Mouse (Mus musculus) forebrain, embryonic 16.5 days (tissue): ENCODE measurements around the gene Apol11b. TPM values are rescaled to one million over a fixed set of nuclear protein-coding genes. Genes with fewer than 3 reads are reported as not detected.
"Not testable (repeated sequence)": the region's sequence is repeated elsewhere in the genome, so short reads cannot be mapped to it uniquely, and the experiment has no call there.

Source experiments
- ATAC-seq: fragments of 200-750 bp; cut with Nextera tagmentation; 2 replicates; pipeline ENCODE4 v1.8.0; 2017; ENCODE audit warnings: mild to moderate bottlenecking, moderate library complexity
- H3K27ac ChIP-seq: fragments of 300-500 bp; sonication (generic); 2 replicates; pipeline ENCODE4 v1.5.1; 2014; ENCODE audit warnings: low read length, control low read depth
- H3K27me3 ChIP-seq: fragments of 300-500 bp; sonication (generic); replicated peaks from 2 replicates; pipeline ENCODE4 v1.6.1; 2014; ENCODE audit warnings: low read length; ENCODE audit not compliant: control insufficient read depth, insufficient read depth
- H3K36me3 ChIP-seq: fragments of 300-500 bp; sonication (generic); 2 replicates; pipeline ENCODE4 v1.6.1; 2014; ENCODE audit not compliant: control insufficient read depth, insufficient read depth
- H3K4me1 ChIP-seq: fragments of 300-500 bp; sonication (generic); replicated peaks from 2 replicates; pipeline ENCODE4 v1.6.1; 2014; ENCODE audit warnings: low read length; ENCODE audit not compliant: control insufficient read depth, insufficient read depth
- H3K4me2 ChIP-seq: fragments of 300-500 bp; sonication (generic); 2 replicates; pipeline ENCODE4 v1.6.1; 2014; ENCODE audit warnings: mild to moderate bottlenecking, low read length, control low read depth
- H3K4me3 ChIP-seq: fragments of 300-500 bp; sonication (generic); replicated peaks from 2 replicates; pipeline ENCODE4 v1.5.1; 2014; ENCODE audit warnings: mild to moderate bottlenecking, low read length, control low read depth
- H3K9ac ChIP-seq: fragments of 300-500 bp; sonication (generic); replicated peaks from 2 replicates; pipeline ENCODE4 v1.6.1; 2014; ENCODE audit warnings: low read depth, low read length, control low read depth
- H3K9me3 ChIP-seq: fragments of 300-500 bp; sonication (generic); 2 replicates; pipeline ENCODE4 v1.6.1; 2016; ENCODE audit warnings: low read length; ENCODE audit not compliant: control insufficient read depth
- WGBS: fragments of 180-500 bp; shearing (Covaris S2); extraction: QIAGEN DNeasy Blood & Tissue Kit; methylation state at CpG from one replicate; pipeline ENCODE4 v1.1.7; 2014; 5-methylcytosine and 5-hydroxymethylcytosine counted together
- polyA plus RNA-seq: library from polyadenylated mRNA; unstranded; fragments of >200 nt; fragmentation: Nextera tagmentation; extraction: Ambion mirVana; gene quantifications from 2 replicates; pipeline ENCODE4 v1.2.1, GENCODE M21; 2015

Apol11b gene
- polyA plus RNA-seq, result not detected in 2 replicates

DNA sequence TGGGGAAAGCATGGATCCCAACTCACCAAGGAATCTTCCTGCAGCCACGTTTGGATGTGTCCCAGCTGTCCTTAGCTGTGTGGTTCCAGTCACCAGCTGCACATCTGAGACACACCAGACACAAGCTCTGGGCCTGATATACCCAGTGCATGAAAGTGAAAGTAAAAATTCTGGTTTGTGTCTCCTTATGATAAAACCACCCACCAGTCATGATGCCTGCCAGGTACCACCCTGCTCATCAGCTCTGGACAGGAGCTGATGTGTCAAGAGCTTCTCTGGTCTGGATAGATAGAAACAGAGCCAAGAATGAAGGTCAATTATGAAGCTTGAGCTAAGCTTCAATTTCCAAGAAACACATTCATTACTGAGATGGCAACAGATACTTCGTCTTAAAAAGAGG, at the start of gene Apol11b:
Gene Apol11b, minus strand, starts transcription at position 111 of the 400 bp plus-strand sequence.
- H3K27me3 ChIP-seq, H3K9me3 ChIP-seq, H3K27ac ChIP-seq, H3K36me3 ChIP-seq, H3K4me2 ChIP-seq, H3K4me1 ChIP-seq, H3K4me3 ChIP-seq, H3K9ac ChIP-seq, ATAC-seq: not testable (repeated sequence)
- 87% methylated on average over 2 of the region's 2 CpGs for WGBS

DNA sequence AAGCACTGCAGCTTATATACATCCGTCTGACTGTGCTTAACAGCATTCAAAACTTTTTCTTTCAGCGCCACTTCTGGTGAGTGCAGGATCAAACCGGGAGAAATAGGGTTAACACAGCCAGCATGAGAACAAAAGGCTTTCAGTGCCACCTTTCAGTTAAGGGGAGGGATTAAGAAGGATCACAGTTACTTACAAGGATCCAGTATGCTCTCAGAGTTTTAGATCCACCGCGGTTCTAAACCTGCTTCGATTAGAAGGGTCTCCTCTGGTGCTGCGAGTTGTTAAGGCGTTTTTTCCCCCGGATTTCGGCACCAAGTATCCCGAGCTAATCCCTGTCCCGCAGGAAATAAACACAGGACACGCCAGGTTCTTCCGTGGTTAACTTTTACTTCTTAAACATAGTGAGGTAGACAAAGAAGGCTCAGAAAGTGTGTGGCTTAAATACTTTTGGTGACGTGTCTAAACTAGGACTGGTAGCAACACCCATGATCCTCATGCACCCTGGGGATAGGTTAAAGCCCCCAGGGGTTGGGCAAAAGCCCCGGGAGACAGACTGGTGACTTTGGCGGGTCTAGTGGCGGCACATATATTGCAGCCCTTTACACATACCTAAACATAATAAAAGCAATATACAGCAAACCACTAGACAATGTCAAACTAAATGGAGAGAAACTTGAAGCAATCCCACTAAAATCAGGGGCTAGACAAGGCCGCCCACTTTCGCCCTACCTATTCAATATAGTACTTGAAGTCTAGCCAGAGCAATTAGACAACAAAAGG, 48.6 kb upstream of the Apol11b start:
- H3K9ac ChIP-seq, H3K9me3 ChIP-seq, H3K4me1 ChIP-seq, H3K27ac ChIP-seq, ATAC-seq, H3K27me3 ChIP-seq, H3K36me3 ChIP-seq: not testable (repeated sequence)
- WGBS, result 7% methylated on average over 19 of the region's 20 CpGs
- Histone ChIP-seq H3K4me2 (peak overlapping the region; percentile 42), H3K4me3 (peak overlapping the region; percentile 9; the same call in 1 of the 2 replicates)

DNA sequence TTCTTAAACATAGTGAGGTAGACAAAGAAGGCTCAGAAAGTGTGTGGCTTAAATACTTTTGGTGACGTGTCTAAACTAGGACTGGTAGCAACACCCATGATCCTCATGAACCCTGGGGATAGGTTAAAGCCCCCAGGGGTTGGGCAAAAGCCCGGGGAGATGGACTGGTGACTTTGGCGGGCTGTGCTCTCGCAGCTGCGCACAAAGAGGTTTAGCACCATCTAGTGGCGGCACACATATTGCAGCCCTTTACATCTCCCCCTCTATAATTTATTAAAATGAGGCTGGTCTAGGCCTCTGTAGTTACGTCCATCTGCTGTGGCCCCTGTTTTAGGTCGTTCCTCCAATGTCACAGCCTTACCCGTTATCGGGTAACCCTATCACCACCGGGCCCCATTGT, 40.9 kb upstream of the Apol11b start:
- ATAC-seq, H3K36me3 ChIP-seq, H3K4me1 ChIP-seq, H3K4me3 ChIP-seq, H3K27me3 ChIP-seq, H3K4me2 ChIP-seq, H3K9me3 ChIP-seq, H3K27ac ChIP-seq, H3K9ac ChIP-seq: not testable (repeated sequence)
- 8% methylated on average over 8 of the region's 11 CpGs for WGBS

DNA sequence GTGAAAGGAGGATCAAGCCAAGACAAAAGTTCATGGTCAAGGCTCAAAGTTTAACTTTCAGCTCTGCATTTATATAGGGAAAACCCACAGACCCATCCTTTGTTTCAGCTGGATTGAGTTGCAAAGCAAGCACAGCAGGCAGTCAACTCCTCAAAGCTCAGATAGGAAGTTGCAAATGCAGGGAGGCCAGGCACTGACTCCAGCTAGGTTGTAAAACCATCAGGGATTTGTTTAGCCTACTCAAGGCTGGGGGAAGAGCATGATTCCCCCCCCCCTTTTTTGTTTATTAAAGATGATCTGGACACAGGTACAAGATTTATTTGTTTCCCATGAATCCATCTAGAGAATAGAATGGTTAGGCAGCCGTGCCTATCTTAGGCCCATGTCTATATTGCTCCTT, 31.0 kb upstream of the Apol11b start:
- not testable (repeated sequence) for ATAC-seq, H3K9me3 ChIP-seq
- WGBS, result 71% methylated on average over 1 of the region's 1 CpGs

DNA sequence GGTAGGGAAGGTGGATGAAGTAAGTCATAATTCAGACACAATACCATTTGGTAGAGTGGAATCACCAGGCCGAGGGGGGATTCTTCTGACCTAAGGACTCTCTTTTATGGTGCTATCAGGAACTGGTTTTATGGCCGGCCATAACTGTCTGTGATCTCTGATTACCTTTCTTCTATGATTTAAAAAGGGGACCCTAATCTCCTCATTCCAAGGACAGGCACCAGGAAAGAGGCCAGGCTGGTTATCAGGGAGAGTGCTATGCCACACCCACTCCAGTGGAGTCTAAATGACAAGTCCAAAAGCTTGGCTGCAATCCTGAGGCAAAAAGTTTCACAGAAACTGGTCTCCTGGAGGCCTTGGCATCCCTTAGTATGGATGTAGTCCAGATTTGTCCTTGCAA, 18.8 kb upstream of the Apol11b start:
- ATAC-seq, H3K4me3 ChIP-seq: not testable (repeated sequence)

More for the DNA sequence above, 31.0 kb upstream of the Apol11b start:
- not testable (repeated sequence) for H3K4me1 ChIP-seq, H3K27ac ChIP-seq, H3K4me3 ChIP-seq, H3K9ac ChIP-seq, H3K36me3 ChIP-seq, H3K4me2 ChIP-seq, H3K27me3 ChIP-seq

DNA sequence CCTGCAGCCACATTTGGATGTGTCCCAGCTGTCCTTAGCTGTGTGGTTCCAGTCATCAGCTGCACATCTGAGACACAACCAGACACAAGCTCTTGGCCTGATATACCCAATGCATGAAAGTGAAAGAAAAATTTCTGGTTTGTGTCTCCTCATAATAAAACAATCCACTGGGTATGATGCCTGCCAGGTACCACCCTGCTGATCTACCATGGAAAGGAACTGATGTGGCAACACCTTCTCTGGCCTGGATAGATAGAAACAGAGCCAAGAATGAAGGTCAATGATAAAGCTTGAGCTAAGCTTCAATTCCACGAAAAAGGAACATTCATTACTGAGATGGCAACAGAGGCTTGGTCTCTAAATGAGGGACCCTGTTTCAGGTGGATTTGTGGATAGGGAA, 16.7 kb upstream of the Apol11b start:
- H3K27me3 ChIP-seq, H3K36me3 ChIP-seq, H3K27ac ChIP-seq, H3K4me1 ChIP-seq, H3K9me3 ChIP-seq, H3K9ac ChIP-seq, ATAC-seq, H3K4me3 ChIP-seq, H3K4me2 ChIP-seq: not testable (repeated sequence)
- WGBS, result 76% methylated on average over 1 of the region's 1 CpGs

More for the DNA sequence above, 18.8 kb upstream of the Apol11b start:
- H3K4me1 ChIP-seq, H3K27me3 ChIP-seq, H3K4me2 ChIP-seq, H3K9me3 ChIP-seq, H3K27ac ChIP-seq, H3K36me3 ChIP-seq, H3K9ac ChIP-seq: not testable (repeated sequence)
- WGBS, result 97% methylated on average over 2 of the region's 2 CpGs

DNA sequence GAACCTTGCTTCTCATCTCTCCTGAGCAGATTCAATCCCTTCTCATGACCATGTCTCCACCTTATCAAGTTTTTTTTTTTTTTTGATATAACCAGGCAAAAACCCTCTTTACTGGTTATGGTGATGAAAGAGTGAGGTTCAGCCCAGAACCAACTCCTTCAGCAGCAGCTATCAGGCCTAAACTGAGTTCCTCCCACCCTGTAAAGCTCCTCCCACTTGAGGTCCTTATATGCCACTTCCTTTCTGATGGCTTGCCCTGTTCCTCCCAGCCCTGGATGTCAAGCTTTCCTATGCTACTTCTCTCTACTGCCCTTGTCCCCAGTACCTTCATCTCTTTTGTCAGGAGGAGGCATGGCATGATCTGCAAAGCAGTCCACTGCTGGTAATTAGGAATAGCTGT, 8.1 kb upstream of the Apol11b start:
- not testable (repeated sequence) for H3K36me3 ChIP-seq, H3K27me3 ChIP-seq, ATAC-seq, H3K9me3 ChIP-seq, H3K9ac ChIP-seq, H3K27ac ChIP-seq, H3K4me1 ChIP-seq, H3K4me3 ChIP-seq, H3K4me2 ChIP-seq

DNA sequence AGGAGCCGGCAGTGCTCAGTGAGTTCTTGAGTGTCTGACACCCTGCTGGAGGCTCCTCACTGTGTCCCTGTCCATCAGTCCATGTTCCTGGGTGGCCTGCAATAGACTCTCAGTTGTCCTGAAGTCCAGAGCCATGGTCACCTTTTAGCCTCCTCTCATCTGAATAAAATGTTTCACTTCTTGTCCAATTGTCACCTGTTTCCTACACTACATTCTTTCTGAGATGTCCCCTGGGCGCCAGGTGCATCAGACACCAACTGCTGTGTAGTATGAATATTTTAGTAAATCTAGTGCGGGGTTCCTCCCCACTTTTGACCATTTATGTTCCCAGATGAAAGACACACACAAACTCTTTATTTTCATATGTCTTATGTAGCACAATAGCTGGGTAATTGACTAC, 13.3 kb downstream of the Apol11b start:
- not testable (repeated sequence) for H3K4me1 ChIP-seq
- WGBS, result 80% methylated on average over 3 of the region's 3 CpGs

DNA sequence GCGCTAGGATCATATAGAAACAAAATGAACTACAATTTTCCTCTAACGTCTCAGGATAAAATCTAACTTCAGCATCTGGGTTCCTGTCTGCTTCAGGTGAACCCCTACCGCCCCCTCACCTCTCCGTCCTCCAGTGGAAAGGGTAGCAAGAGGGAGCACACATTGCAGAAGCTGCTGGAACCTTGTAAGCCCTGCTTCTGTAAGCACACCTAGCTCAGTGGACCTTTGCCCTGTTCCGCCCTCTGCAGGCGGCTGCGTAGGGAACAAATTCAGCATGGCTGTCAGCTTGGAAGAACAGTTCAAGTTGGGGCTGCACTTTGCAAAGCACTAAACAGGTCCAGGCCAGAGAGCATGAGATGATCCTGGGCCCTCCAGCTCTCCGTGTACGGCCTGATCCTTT, 14.4 kb downstream of the Apol11b start:
- not testable (repeated sequence) for H3K9ac ChIP-seq, H3K9me3 ChIP-seq, H3K36me3 ChIP-seq, H3K4me3 ChIP-seq, H3K27me3 ChIP-seq, H3K4me2 ChIP-seq, H3K27ac ChIP-seq, H3K4me1 ChIP-seq, ATAC-seq
- WGBS, result 61% methylated on average over 9 of the region's 9 CpGs

More for the DNA sequence above, 13.3 kb downstream of the Apol11b start:
- H3K4me3 ChIP-seq, H3K9me3 ChIP-seq, ATAC-seq, H3K27me3 ChIP-seq, H3K4me2 ChIP-seq, H3K36me3 ChIP-seq, H3K9ac ChIP-seq, H3K27ac ChIP-seq: not testable (repeated sequence)

DNA sequence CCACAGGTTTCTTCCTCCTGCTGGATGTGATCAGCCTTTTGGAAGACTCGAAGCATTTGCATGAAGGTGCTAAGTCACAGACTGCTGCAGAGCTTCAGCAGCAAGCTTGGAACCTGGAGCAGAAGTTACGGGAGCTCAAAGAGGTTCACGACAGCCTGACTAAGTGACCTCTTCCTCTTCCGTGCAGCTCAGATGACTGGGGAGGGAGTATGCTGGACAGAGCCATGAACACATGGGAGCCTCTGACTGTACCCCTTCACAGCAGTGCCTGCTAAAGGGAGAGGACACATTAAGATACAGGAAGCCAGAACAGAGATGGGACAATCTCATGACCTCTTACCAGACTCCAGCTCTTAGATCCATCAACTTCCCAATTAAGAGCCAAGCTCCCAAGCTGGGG, 16.6 kb downstream of the Apol11b start:
- not testable (repeated sequence) for H3K27ac ChIP-seq, ATAC-seq, H3K4me1 ChIP-seq, H3K36me3 ChIP-seq, H3K4me2 ChIP-seq, H3K9ac ChIP-seq, H3K27me3 ChIP-seq, H3K4me3 ChIP-seq, H3K9me3 ChIP-seq
- 91% methylated on average over 4 of the region's 4 CpGs for WGBS
